ENCODE assay signal across 19 mouse cellular contexts in the genomic region with DNA sequence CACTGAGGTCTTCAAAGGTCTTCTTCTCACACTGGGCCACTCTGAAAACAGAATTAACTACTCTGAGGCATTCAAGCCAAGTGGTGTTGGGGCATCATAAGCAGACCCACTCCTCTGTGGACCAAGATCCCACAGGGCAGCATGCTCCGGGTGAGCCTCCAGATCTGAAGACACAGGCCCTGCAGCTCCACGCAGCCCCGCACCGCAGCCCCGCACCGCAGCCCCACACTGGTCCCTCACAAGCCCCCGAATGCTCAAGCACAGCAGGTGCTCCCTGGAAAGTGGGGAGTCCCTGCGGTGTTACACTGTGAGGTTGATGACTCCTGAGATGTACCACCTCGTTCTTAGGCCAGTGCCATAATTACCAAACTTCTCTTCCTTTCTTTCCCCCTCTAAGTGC. TPM values are rescaled to one million over a fixed set of nuclear protein-coding genes. Genes with fewer than 3 reads are reported as not detected.
DNase-seq lines count a peak whose midpoint lies in the region; ATAC-seq lines count a peak whose summit lies in the region.
"Had no signal": no experiment of that assay in that cellular context is flagged by ENCODE, and none has a peak within 500 bp of the region (broad histone marks: within the 10 kb centered on the region; RNA-seq: fewer than 3 reads in every experiment).

No protein-coding gene starts in this region.

- no peak for DNase-seq in heart, postnatal 10 days
- no peak for DNase-seq in heart, postnatal 25 days (ENCODE audit: low spot score)
- peak; percentile 70 for DNase-seq in thymus, postnatal 14 days
- DNase-seq in thymus, postnatal 10 days (ENCODE audit: low spot score in 2 of 2): no peak
- DNase-seq in thymus, postnatal 4 days: peak; percentile 70
- DNase-seq: adrenal gland, postnatal 14 days; cerebellum, adult 11-12 months; cerebellum, adult 9-10 months; cerebellum, postnatal 25 days; gastrocnemius, postnatal 36 days; heart, adult 2 months had no signal

- H3K9ac ChIP-seq in heart, embryonic 11.5 days (ENCODE audit: low read depth, low read length): no peak overlapping the region
- H3K9ac ChIP-seq in heart, embryonic 16.5 days (ENCODE audit: low read length): no peak overlapping the region
- H3K9ac ChIP-seq: embryonic facial prominence, embryonic 12.5 days; forebrain, embryonic 15.5 days; hindbrain, embryonic 15.5 days had no signal

- no peaks in the 10 kb centered on the region for H3K9me3 ChIP-seq in heart, embryonic 11.5 days (replicated peaks; ENCODE audit: control insufficient read depth, low read length)
- H3K9me3 ChIP-seq in heart, embryonic 16.5 days (replicated peaks; ENCODE audit: control insufficient read depth, low read length): no peaks in the 10 kb centered on the region
- H3K9me3 ChIP-seq: embryonic facial prominence, embryonic 12.5 days; forebrain, embryonic 15.5 days; hindbrain, embryonic 15.5 days had no signal

- no peak overlapping the region for H3K4me2 ChIP-seq in heart, embryonic 11.5 days
- no peak overlapping the region for H3K4me2 ChIP-seq in heart, embryonic 16.5 days (ENCODE audit: low read depth, low read length)
- H3K4me2 ChIP-seq: embryonic facial prominence, embryonic 12.5 days; forebrain, embryonic 15.5 days; hindbrain, embryonic 15.5 days had no signal

- intact Hi-C loops in heart, postnatal 10 days (cut with DNase I): no loop called here
- intact Hi-C loops in heart, postnatal 25 days (cut with DNase I): no loop called here

- WGBS in heart, embryonic 11.5 days (ENCODE audit: insufficient replicate concordance): 75% methylated on average over 9 of the region's 9 CpGs
- 78% methylated on average over 9 of the region's 9 CpGs for WGBS in heart, embryonic 16.5 days

- 0 out of 2 replicates have a peak overlapping the region, but pooled peaks have one; percentile 90 for H3K27ac ChIP-seq in heart, embryonic 11.5 days (ENCODE audit: low read depth, low read length)
- H3K27ac ChIP-seq in heart, embryonic 16.5 days (ENCODE audit: low read length): peak overlapping the region; percentile 88; the same call in 1 of the 2 replicates
- H3K27ac ChIP-seq: embryonic facial prominence, embryonic 12.5 days; forebrain, embryonic 15.5 days; heart, adult 2 months; hindbrain, embryonic 15.5 days had no signal

- H3K4me3 ChIP-seq in heart, embryonic 11.5 days (ENCODE audit: low read depth, low read length): no peak overlapping the region
- H3K4me3 ChIP-seq in heart, embryonic 16.5 days (ENCODE audit: low read length): no peak overlapping the region
- H3K4me3 ChIP-seq: embryonic facial prominence, embryonic 12.5 days; forebrain, embryonic 15.5 days; heart, adult 2 months; hindbrain, embryonic 15.5 days had no signal

- no peaks in the 10 kb centered on the region for H3K27me3 ChIP-seq in heart, embryonic 11.5 days (ENCODE audit: control insufficient read depth, insufficient read depth, low read length)
- no peaks in the 10 kb centered on the region for H3K27me3 ChIP-seq in heart, embryonic 16.5 days (ENCODE audit: control insufficient read depth, insufficient read depth, low read length)
- H3K27me3 ChIP-seq: embryonic facial prominence, embryonic 12.5 days; forebrain, embryonic 15.5 days; hindbrain, embryonic 15.5 days had no signal

- H3K4me1 ChIP-seq in heart, embryonic 11.5 days (ENCODE audit: control insufficient read depth, insufficient read depth, low read length): peaks cover 80% of the 10 kb centered on the region
- peaks cover 57% of the 10 kb centered on the region for H3K4me1 ChIP-seq in heart, embryonic 16.5 days (ENCODE audit: control insufficient read depth, insufficient read depth, low read length)
- H3K4me1 ChIP-seq: forebrain, embryonic 15.5 days; hindbrain, embryonic 15.5 days had no signal

- no peaks in the 10 kb centered on the region; the same call in 1 of the 2 replicates for H3K36me3 ChIP-seq in heart, embryonic 11.5 days (ENCODE audit: control insufficient read depth, insufficient read depth, low read length)
- no peaks in the 10 kb centered on the region for H3K36me3 ChIP-seq in heart, embryonic 16.5 days (ENCODE audit: control insufficient read depth, insufficient read depth)

- no peak for ATAC-seq in heart, embryonic 11.5 days (replicated peaks; ENCODE audit: insufficient number of reproducible peaks, low FRiP score, low TSS enrichment)
- no peak for ATAC-seq in heart, embryonic 16.5 days (replicated peaks; ENCODE audit: extremely low read depth, insufficient read depth, low FRiP score)
- ATAC-seq: activated CD4-positive, CD25-positive, alpha-beta regulatory T cell, adult 4 months; forebrain, embryonic 15.5 days; intestine, embryonic 16.5 days; Patski had no signal

RNA-seq across cellular contexts. Expression of gene Fam78a, which starts 26.4 kb away (rescaled TPM):
- polyA plus RNA-seq in heart, embryonic 11.5 days (2014; fragmentation: Nextera tagmentation; extraction: Ambion mirVana): 43.1 and 43.7 TPM in 2 replicates
- total RNA-seq in heart, postnatal 10 days (2021): 10 to 100 TPM; 24.3 to 38.1 TPM
- polyA plus RNA-seq in heart, embryonic 16.5 days (2015; fragmentation: Nextera tagmentation; extraction: Ambion mirVana): 27.6 and 30.1 TPM in 2 replicates
- total RNA-seq in heart, postnatal 25 days (2021): 10 to 100 TPM; 20.0 TPM

RNA-seq across cellular contexts. Expression of gene Plpp7, which starts 37.1 kb away (rescaled TPM):
- polyA plus RNA-seq in heart, embryonic 11.5 days (2014; fragmentation: Nextera tagmentation; extraction: Ambion mirVana): 10.0 and 11.7 TPM in 2 replicates
- total RNA-seq in heart, postnatal 10 days (2021): 10 to 100 TPM; 29.3 to 31.6 TPM
- 19.7 and 21.4 TPM in 2 replicates for polyA plus RNA-seq in heart, embryonic 16.5 days (2015; fragmentation: Nextera tagmentation; extraction: Ambion mirVana)
- 10 to 100 TPM; 31.8 to 33.7 TPM for total RNA-seq in heart, postnatal 25 days (2021)
- polyA plus RNA-seq: activated CD4-positive, CD25-positive, alpha-beta regulatory T cell, adult 4 months had no signal

Comparison
In these comparisons a context has a peak if more than half of its experiments do, and no peak if none do; other contexts are left out.
1. DNase-seq: peak in thymus, postnatal 14 days (single experiment) and thymus, postnatal 4 days (single experiment); none in heart, postnatal 10 days (0 of 2), heart, postnatal 25 days (single experiment) and thymus, postnatal 10 days (0 of 2).